Mouse (Mus musculus): ENCODE data around the gene Fbxo2. TPM values are rescaled to one million over a fixed set of nuclear protein-coding genes. Genes with fewer than 3 reads are reported as not detected.

Gene Fbxo2
- total RNA-seq, 2 experiments from 2014 or later: 45.9 to 49.7 TPM

Small RNA genes lying within 50 kb of the gene (microRNA-seq; reads per million reads assigned to microRNA genes)
- gene Mir7022: 0.20 to 0.22 reads per million in 2 experiments

Other genes starting within 250 kb of the Fbxo2 start
- gene Plod1, start 223.9 kb upstream of the Fbxo2 start, total RNA-seq (2021): 10 to 100 TPM; 24.0 to 26.0 TPM
- gene 2510039O18Rik, start 219.7 kb upstream of the Fbxo2 start, total RNA-seq (2021): 10 to 100 TPM; 29.0 to 29.3 TPM
- not detected for gene Nppb, start 174.8 kb upstream of the Fbxo2 start, total RNA-seq (2021)
- under 1 TPM in 1 of 2 experiments, not detected in 1; 0.43 TPM for gene Nppa, start 159.9 kb upstream of the Fbxo2 start, total RNA-seq (2021)
- gene Clcn6, start 121.8 kb upstream of the Fbxo2 start, total RNA-seq (2021): 10 to 100 TPM; 67.8 to 70.3 TPM
- 10 to 100 TPM; 23.3 to 24.9 TPM for gene Mthfr, start 121.5 kb upstream of the Fbxo2 start, total RNA-seq (2021)
- 1 to 10 TPM; 5.5 to 7.3 TPM for gene Agtrap, start 72.6 kb upstream of the Fbxo2 start, total RNA-seq (2021)
- 10 to 100 TPM; 24.1 to 26.5 TPM for gene Mad2l2, start 30.2 kb upstream of the Fbxo2 start, total RNA-seq (2021)
- 10 to 100 TPM in 1 of 2 experiments, 1 to 10 TPM in 1; 9.9 to 10.8 TPM for gene Draxin, start 29.9 kb upstream of the Fbxo2 start, total RNA-seq (2021)
- 10 to 100 TPM; 22.6 to 26.3 TPM for gene Fbxo6, start 8.5 kb upstream of the Fbxo2 start, total RNA-seq (2021)
- 10 to 100 TPM; 86.6 to 87.7 TPM for gene Fbxo44, start 139 bp upstream of the Fbxo2 start, total RNA-seq (2021)
- 10 to 100 TPM; 19.7 to 24.9 TPM for gene Disp3, start 127.3 kb downstream of the Fbxo2 start, total RNA-seq (2021)

Data from layer of hippocampus, postnatal 10 days (tissue).